Mouse (Mus musculus) skeletal muscle tissue, adult 2 months (tissue): Measurements from ENCODE around the gene Zfp831.

Experiments
- DNase-seq: peaks from one replicate; pipeline ENCODE4 v3.0.0-alpha.2; 2012; ENCODE audit warnings: low read depth, low spot score

Zfp831 gene

DNA sequence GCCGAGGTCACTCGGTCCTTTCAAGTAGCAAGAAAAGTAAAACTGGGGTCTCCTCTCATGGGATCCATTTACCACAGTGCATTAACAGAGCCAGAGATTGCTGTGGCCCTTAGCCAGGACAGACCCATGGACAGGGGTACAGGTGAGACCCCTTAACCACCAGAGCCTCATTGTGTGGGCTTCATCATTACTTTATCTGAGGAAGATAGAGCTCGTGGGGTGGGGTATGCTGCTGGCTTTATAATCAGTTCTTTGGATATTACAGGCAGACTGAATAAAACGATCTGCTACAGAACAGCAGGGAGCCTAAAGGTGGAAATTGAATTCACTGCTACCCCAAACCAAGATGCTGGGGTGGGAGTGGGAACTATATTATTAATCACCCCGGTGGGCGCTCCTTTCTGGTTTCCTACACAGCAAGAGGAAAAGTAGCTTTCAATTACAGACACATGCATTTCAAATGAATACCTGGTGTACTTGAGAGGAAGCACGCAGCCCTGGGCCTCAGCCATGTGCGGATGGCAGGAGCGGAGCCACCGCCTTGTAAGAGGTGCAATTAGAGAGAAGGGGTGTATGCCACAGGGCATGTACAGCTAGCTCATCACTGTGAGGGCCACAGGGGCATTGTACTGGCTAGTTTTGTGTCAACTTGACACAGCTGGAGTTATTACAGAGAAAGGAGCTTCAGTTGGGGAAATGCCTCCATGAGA lies 83.9 kb downstream of the Zfp831 start:
- no peak for DNase-seq

DNA sequence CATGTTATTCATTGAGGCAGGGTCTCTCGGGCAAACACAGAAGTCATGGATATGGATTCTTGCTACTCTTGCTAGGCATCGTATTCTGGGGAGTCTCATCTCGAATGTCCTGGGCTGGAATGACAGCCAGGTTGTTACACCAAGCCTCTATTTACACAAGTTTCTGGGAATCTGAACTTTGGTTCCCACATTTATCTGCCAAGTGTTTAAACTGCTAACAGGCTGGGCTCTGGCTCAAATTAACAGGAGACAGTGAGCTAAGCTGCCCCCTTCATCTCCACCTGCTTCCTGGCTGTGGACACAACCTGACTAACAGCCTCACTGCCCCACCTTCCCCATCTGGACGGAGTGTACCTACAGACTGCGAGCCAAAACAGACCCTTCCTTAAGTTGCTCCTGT lies 88.6 kb downstream of the Zfp831 start:
- no peak for DNase-seq

DNA sequence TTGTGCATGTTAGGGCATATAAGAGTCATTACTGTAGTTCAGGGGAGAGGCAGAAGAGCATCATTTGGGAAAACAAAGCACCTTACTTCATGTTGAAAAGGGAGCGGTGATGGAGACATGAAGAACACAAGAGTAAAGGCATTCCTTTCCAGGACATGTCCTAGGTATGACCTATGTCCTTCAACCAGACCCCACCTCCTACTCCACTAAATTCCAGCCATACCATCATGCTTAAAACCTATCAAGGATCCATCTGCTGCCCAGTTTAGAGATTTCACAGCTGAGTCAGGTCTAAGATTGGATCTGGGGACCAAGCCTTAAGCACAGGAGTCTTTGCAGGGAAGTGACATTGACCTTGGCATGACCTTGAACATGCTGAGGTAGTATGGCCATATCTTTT lies 91.9 kb downstream of the Zfp831 start:
- DNase-seq, result no peak

DNA sequence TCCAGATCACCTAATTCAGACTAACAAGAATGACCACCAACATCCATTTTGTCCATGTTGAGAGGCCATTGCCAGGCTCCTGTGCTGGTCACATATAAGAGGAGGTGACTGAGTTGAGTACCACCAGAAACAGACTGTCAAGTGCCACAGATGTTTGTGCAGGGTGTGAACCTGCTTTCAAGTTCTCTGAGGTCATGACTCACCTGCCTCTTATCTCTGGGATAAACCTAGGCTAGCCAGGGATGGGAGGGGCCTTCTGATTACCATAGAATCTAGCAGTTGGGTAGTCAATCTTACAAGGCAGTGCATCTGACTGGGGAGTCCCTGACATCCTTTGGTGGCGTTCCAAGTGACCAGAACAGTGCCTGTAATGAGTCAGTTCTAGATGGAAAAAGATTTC lies 103.8 kb downstream of the Zfp831 start:
- DNase-seq, result no peak

DNA sequence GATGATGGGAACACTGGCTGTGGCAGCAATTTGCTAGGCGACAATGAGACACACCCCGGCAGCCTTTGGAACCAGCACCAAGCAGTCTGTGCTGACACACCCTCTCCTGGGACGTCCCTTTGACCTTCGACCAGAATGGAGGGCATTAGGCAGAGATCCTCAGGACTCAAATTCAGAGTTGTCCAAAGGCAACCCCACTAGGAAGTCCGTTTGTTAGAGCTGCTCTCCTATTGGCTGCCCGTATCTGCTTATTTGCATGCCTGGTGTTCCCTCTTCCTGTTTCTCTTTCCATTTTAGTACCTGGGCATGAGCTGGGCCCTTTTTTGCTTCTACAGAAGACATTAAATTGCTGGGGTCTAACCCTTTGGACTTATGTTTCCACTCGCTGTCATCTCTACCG lies 105.0 kb downstream of the Zfp831 start:
- no peak for DNase-seq

DNA sequence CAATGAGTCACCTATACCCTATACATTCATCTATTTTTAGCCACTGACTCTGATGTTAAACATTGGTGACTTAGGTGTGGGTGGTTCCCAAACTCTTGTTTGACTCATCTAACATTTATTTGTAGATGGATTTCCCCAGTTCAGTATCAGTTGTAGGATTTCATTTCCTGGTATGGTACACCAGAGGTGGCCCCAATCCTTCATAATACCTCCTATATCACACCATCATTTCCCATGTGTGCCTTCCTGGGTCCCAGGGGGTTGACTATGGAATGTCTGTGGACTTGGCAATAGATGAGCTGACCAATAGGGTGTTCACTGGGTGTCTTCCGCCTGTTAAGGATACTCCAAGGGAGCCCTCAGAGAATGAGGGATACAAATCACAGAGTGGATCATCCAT lies 109.9 kb downstream of the Zfp831 start:
- DNase-seq, result no peak

DNA sequence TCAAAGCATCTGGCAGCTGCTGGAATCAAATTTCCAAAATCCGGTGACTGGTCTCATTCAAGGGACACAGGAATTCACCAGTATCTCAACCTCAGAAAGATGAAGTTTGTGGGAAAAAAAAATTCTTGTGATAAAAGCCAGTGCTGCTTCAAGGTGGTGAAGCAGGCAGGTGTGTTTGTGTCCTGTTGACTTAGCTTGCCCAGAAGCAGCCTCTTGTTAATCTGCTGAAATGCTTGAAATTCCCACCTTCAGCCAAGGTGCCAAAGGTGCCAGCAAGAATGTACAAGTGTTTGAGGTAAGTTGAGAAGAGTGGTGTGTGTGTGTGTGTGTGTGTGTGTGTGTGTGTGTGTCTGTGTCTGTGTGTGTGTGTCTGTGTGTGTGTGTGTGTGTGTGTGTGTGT lies 110.9 kb downstream of the Zfp831 start:
- DNase-seq, result no peak

DNA sequence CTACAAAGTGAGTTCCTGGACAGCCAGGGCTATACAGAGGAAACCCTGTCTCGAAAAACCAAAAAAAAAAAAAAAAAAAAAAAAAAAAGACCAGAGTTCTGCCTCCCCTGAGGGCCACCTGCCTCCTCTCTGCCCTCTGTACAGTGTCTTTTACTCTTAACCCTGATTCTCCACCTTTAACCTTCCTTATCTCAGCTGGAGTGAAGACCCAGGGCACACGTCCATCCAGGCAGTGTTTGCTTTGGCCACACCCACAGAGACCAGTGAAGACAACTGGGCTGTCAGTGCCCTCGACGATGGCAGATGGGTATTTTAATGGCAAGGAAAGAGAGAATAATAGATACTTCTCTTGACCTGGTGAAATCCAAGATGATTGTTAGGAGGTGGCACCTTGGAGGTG lies 115.9 kb downstream of the Zfp831 start:
- DNase-seq, result no peak
